Mouse (Mus musculus) liver, embryonic 14.5 days (tissue): Measurements from ENCODE around the gene Anxa4.

Experiments used
- CTCF ChIP-seq: IDR thresholded peaks from 2 replicates; pipeline ENCODE4 v1.5.1; 2016; ENCODE audit warnings: antibody characterized with exemption, low read depth, control low read depth
- EP300 ChIP-seq: IDR thresholded peaks from 2 replicates; pipeline ENCODE4 v1.6.1; 2016; ENCODE audit warnings: antibody characterized with exemption, low read depth

GRCm38 (mm10) chr6:86732276-86733173 lies 60.9 kb downstream of the Anxa4 start:
- TF ChIP-seq EP300: no peak
- TF ChIP-seq CTCF: no peak
